Mouse (Mus musculus): ENCODE results near the gene Creld2.
"Not testable (repeated sequence)": the region's sequence is repeated elsewhere in the genome, so short reads cannot be mapped to it uniquely, and the experiment has no call there.

Gene Creld2

DNA sequence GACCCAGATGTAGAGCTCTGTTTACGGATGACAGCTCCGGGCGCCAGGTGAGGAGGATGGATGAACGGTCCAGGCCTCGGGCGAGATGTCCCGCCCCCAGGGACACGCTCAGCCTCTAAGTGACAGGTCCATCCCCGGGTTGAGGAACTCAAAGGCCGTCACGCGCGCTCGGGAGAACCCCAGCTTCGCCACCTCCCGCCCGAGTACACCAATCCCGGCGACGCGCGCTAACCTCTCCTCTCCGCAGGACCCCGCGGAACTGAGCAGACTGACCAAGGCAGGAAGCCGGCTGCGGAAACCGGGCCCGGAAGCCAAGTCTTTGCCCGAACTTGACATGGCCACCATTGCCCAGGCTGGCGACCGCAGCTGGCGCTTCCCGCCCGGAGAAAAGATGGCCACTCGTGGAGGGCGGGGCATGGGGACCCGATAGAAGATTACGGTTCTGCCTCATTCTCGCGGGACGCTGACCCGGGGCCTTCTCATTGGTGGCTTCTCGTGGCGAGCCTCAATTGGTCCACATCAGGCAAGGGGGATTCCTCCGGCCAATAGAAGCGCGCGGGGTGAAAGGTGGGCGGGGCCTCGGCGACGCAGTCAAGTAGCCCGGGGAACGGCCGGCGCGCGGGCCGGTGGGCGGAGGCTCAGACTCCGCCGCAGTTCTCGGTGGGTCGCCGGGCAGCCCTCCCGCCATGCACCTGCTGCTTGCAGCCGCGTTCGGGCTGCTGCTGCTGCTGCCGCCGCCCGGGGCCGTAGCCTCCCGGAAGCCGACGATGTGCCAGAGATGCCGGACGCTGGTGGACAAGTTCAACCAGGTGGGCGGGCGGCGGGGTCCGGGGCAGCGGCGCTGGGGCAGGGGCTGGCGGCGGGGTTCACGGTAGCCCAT, at the start of gene Creld2, which contains the start of gene Alg12:
TSS of gene Creld2 (plus strand) at position 621 of the 880 bp plus-strand sequence.
TSS of gene Alg12 (minus strand) at position 293 of the 880 bp plus-strand sequence.
- CTCF ChIA-PET = no interaction called here

DNA sequence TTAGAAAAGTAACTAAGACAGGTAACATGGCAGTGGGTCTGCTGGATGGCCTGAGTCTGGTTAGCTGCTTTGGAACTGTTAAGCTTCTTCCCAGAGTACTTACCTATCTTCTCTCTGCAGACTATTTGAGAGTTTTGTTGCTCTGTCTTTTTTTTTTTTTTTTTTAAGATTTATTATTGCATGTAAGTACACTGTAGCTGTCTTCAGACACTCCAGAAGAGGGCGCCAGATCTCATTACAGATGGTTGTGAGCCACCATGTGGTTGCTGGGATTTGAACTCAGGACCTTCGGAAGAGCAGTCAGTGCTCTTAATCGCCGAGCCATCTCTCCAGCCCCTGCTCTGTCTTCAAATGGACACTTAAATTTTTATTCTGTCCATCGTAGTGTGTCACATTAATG, 44.8 kb upstream of the Creld2 start:
- CTCF ChIA-PET = not testable (repeated sequence)

GRCm38 (mm10) chr15:88792140-88792850, 27.2 kb upstream of the Creld2 start:
- CTCF ChIA-PET = interaction anchor here (0.6 kb wide), 1 partner anchor 76 kb away, joined by 5 read pairs; no protein-coding TSS in a partner anchor

- CTCF ChIA-PET = not testable (repeated sequence)
Observed at GRCm38 (mm10) chr15:88794729-88795128, 24.7 kb upstream of the Creld2 start.

DNA sequence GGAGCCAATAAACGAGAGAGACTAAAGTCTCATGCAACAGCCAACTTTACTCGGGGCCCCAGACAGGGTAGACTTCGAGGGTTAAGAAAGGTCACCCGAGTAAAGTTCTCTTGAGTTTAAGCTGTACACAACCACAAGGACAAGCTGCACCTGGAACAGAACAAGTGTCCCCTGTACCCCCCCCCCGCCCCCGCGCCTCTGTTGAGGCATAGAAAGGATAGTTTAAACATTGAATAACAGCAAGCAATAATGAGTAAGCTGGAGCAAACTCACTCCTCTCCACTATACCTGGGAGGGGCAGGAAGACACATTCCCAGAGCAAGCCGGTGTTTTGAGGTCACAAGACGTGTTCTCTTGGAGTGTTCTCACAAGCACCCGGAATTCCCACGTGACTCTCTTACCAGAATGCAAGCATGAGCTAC, 19.5 kb upstream of the Creld2 start:
- CTCF ChIA-PET = no interaction called here

GRCm38 (mm10) chr15:88800921-88801354, 18.5 kb upstream of the Creld2 start:
- CTCF ChIA-PET = no interaction called here

DNA sequence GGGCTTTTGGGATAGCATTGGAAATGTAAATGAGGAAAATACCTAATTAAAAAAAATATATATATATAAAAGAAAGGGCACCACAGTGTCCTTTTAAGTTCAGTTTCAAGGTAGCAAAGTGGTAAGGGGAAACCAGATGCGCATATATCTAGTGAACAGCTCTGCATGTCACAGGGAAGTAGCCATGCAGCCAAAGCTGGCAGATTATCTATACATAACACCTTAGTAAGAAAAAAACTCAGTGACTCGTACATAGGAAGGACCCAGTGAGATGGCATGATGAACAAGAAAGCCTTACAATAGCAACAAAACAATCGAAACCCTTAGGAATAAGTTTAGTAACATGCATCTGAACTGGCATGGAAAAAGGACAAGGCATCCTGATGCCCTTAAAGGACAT, 17.5 kb upstream of the Creld2 start:
- CTCF ChIA-PET = no interaction called here

DNA sequence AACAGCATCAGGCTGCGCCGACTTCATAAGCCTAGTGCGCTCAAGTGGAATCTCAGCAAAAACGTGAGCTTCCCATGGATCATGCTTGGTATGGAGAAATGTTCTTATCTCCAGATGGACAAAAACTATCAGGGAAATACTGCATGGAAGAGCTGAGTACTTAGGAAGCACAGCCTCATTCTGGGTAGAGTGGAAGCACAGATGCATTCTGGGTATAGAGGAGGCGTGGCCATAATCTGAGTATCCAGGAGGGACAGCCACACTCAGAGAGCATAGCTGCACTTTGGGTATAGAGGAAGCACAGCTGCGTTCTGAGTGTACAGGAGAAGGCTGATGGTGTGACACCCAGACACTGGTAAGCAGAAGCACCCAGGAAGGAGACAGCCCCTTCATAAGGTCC, 17.1 kb upstream of the Creld2 start:
- CTCF ChIA-PET = no interaction called here

GRCm38 (mm10) chr15:88808121-88808520, 11.3 kb upstream of the Creld2 start:
- CTCF ChIA-PET = no interaction called here

DNA sequence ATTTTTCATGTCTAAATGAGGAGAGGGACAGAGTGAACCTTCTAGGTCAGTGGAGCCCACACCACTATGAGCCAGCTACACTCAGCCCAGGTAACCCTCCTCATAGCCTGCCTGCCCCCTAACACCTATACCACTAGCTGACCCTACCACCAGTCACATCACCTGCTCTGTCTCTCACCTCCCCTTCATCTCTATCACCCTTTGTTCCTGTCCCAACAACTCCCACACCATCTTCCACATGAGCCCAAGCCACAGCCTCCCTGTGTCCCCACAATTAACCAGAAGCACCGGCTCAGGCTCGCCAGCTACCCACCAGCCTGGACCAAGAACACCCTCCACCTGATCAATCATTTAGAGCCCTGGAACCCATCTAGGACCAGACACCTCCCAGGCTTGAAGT, 9.1 kb upstream of the Creld2 start:
- CTCF ChIA-PET = no interaction called here

- CTCF ChIA-PET = no interaction called here
Observed at GRCm38 (mm10) chr15:88813262-88813661, 6.2 kb upstream of the Creld2 start.

- CTCF ChIA-PET = not testable (repeated sequence)
Observed at GRCm38 (mm10) chr15:88813873-88814272, 5.6 kb upstream of the Creld2 start.

- CTCF ChIA-PET = no interaction called here
Observed at GRCm38 (mm10) chr15:88814411-88815047, 4.9 kb upstream of the Creld2 start.

DNA sequence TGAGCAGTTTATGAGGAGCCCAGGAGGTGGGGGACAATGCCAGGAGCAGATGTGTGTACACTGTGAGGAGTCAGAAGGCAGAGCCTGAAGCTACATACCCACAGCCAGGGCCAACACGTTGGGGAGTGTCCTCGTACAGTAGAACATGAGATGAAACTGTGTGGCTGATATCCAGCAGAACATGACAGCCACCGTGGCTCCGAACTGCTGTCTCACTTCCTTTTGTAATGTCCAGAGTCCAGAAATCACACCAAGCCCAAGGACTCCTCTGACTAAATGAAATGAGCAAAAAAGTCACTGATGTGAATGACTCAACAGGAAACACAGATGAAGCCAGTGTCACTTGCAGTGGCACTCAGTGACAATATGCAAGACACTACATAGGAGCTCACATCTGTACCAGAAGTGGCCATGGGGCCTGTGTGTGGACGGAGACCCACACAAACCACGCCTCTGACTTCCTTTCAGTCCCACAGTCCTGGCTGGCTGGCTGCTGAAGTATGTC, 4.2 kb upstream of the Creld2 start:
- CTCF ChIA-PET = no interaction called here

GRCm38 (mm10) chr15:88819906-88820303, 459 bp downstream of the Creld2 start:
- CTCF ChIA-PET = no interaction called here

DNA sequence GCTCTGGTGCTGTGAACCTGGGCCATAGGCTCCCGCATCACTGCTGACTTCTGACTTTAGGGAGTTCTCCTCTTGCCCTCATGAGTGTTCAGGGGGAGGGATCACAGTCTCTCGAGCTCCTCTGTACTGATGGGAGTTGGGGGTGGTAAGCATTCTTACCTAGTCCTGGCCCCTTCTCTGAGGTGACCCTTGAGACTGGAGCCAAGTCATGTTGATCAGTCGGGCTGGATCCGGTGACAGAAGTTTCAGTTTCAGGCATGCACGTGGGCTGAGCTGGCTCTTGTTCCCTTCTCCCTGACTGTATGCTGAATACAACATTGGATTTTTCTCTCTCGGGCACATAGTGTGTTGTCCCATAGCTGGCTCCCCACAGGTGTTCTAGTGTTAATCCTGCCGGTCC, 2.0 kb downstream of the Creld2 start:
- CTCF ChIA-PET = no interaction called here

GRCm38 (mm10) chr15:88822513-88822912, 3.1 kb downstream of the Creld2 start:
- CTCF ChIA-PET = no interaction called here

GRCm38 (mm10) chr15:88823376-88823775, 3.9 kb downstream of the Creld2 start:
- CTCF ChIA-PET = no interaction called here

DNA sequence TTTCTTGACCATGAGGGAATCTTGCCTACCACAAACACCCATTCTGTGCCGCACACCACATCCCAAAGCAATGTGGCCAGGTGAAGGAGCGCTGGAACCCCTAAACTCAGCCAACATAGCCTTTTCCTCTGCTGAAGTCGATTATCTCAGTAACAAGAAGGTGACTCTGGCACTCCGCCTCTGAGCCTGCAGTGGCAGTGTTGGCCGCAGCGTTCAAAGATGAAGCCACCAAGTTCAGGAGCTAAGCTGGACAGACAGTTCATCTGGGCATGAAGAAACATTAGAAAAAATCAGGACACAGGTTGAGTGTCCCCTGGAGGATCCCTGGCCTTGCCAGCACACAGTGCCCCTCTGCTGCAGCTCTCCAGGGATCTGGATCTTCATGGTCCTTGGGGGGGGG, 8.0 kb downstream of the Creld2 start:
- CTCF ChIA-PET = interaction anchor here (1.1 to 3.1 kb wide), 3 partner anchors 33 to 94 kb away, joined by 3 to 23 read pairs (median 3); no protein-coding TSS in a partner anchor

DNA sequence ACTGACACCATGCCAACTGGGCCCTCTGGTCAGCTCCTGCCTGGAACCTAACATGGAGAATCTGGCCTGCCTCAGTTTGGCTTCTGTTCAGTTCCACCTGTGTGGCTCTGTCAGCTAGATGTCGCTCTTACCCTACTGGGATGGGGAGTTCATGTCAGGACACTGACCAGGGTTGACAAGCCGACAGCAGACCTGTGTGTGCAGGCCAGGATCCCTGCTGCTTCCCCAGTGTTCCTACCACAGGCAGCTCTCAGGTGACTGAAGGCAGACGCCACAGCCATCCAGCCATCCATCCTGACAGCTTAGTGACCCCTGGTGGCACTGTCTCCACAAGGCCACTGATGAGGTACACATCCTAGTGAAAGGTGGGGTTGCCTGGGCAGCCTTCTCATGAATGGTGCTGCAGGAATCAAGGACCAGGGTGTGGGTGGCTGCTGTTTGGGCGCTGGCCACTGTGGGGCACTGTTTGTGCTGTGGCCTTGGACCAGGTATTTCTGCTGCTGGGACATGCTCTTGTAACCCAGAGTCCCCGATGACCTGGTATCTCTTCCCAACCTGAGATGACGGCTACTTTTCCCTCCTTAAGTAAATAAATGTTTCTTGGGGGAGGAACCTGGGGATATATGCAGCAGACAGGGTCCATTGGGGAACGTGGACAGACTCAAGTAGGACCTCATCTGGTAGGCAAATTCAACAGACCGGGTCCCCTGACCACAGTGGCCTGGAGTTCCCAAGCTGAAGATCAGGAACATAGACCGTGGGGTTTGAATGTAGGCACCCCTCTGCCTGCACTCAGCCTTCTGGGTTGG, 8.7 kb downstream of the Creld2 start:
- CTCF ChIA-PET = interaction anchor here (0.6 to 3.1 kb wide), 4 partner anchors 32 to 93 kb away, joined by 3 to 23 read pairs (median 3); no protein-coding TSS in a partner anchor
